Mouse (Mus musculus) ES-Bruce4 (cell line): ENCODE data around the gene Cdcp2. TPM values are rescaled to one million over a fixed set of nuclear protein-coding genes. Genes with fewer than 3 reads are reported as not detected.

Source experiments
- H3K27ac ChIP-seq: 2 replicates; pipeline ENCODE4 v1.5.1; 2012; ENCODE audit warnings: low read length, inconsistent platforms; ENCODE audit not compliant: insufficient read depth
- H3K27me3 ChIP-seq: 2 replicates; pipeline ENCODE4 v1.6.1; 2012; ENCODE audit warnings: mild to moderate bottlenecking, low read length, inconsistent platforms; ENCODE audit not compliant: control insufficient read depth, poor library complexity, insufficient read depth, severe bottlenecking
- H3K36me3 ChIP-seq: 2 replicates; pipeline ENCODE4 v1.6.1; 2012; ENCODE audit warnings: inconsistent platforms, mild to moderate bottlenecking, low read length, moderate library complexity; ENCODE audit not compliant: control insufficient read depth, poor library complexity, insufficient read depth, severe bottlenecking
- H3K4me1 ChIP-seq: one replicate; pipeline ENCODE4 v1.8.1; 2011; ENCODE audit warnings: low read length; ENCODE audit not compliant: control insufficient read depth, insufficient read depth
- H3K4me3 ChIP-seq: 2 replicates; pipeline ENCODE4 v1.5.1; 2011; ENCODE audit warnings: low read depth, mild to moderate bottlenecking, low read length
- H3K9ac ChIP-seq: 2 replicates; pipeline ENCODE4 v1.6.1; 2012; ENCODE audit warnings: low read depth, mild to moderate bottlenecking, inconsistent platforms; ENCODE audit not compliant: poor library complexity, severe bottlenecking
- H3K9me3 ChIP-seq: replicated peaks from 2 replicates; pipeline ENCODE4 v1.6.1; 2012; ENCODE audit warnings: mild to moderate bottlenecking, low read length, inconsistent platforms; ENCODE audit not compliant: control insufficient read depth, poor library complexity, insufficient read depth, severe bottlenecking
- CTCF ChIP-seq: IDR thresholded peaks from one replicate; pipeline ENCODE4 v1.8.1; 2011; ENCODE audit warnings: low read depth, low read length
- EP300 ChIP-seq: IDR thresholded peaks from 2 replicates; pipeline ENCODE4 v1.6.1; 2011; ENCODE audit warnings: low read depth, low read length; ENCODE audit not compliant: insufficient read depth
- POLR2A ChIP-seq: IDR thresholded peaks from one replicate; pipeline ENCODE4 v1.8.1; 2011; ENCODE audit warnings: low read length; ENCODE audit not compliant: insufficient read depth
- polyA plus RNA-seq: library from polyadenylated mRNA; stranded (reverse); fragments of >200 nt; gene quantifications from 2 replicates; pipeline ENCODE4 v1.2.4, GENCODE M21; 2011; ENCODE audit warnings: low read depth; ENCODE audit not compliant: missing spikeins, insufficient read depth, insufficient read length

Cdcp2 gene
- polyA plus RNA-seq, 1 experiment: not detected

GRCm38 (mm10) chr4:107058346-107058745 is 38.3 kb upstream of the Cdcp2 start:
- peaks cover 22% of the 10 kb centered on the region for H3K36me3 ChIP-seq

DNA sequence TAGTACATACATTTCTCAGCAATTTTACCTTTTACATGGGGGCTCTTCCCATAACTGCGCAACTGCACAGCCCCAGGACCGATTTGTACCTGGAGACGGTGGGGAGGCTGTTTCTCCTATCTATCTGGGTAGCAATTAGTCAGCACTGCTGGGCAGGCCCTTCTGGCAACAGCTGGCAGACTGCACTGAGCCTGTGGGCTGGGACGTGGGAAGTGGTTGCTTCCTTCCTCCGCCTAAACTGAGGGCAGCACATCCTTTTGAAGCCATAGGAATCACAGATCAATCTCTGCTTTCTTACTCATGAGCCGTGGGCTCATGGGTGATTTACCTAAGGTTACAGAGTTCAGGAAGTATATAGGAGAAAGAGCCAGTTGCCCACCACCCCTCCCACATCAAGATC is 37.9 kb upstream of the Cdcp2 start:
- H3K27me3 ChIP-seq: no peaks in the 10 kb centered on the region
- no peaks in the 10 kb centered on the region for H3K4me1 ChIP-seq
- no peaks in the 10 kb centered on the region for H3K9me3 ChIP-seq
- no peak overlapping the region for H3K27ac ChIP-seq
- H3K36me3 ChIP-seq: peaks cover 22% of the 10 kb centered on the region
- H3K4me3 ChIP-seq: no peak overlapping the region
- TF ChIP-seq POLR2A (no peak), EP300 (no peak), CTCF (no peak)
- no peak overlapping the region for H3K9ac ChIP-seq

More at GRCm38 (mm10) chr4:107058346-107058745, 38.3 kb upstream of the Cdcp2 start:
- H3K27me3 ChIP-seq: no peaks in the 10 kb centered on the region
- H3K9ac ChIP-seq: no peak overlapping the region
- H3K27ac ChIP-seq: no peak overlapping the region
- no peaks in the 10 kb centered on the region for H3K9me3 ChIP-seq
- no peak overlapping the region for H3K4me3 ChIP-seq
- no peaks in the 10 kb centered on the region for H3K4me1 ChIP-seq
- TF ChIP-seq CTCF (no peak), POLR2A (no peak), EP300 (no peak)

GRCm38 (mm10) chr4:107061560-107061959 is 35.1 kb upstream of the Cdcp2 start:
- peaks cover 22% of the 10 kb centered on the region for H3K36me3 ChIP-seq
- TF ChIP-seq POLR2A (no peak), EP300 (no peak), CTCF (no peak)
- H3K4me1 ChIP-seq: no peaks in the 10 kb centered on the region
- H3K27ac ChIP-seq: no peak overlapping the region
- H3K9me3 ChIP-seq: no peaks in the 10 kb centered on the region
- H3K9ac ChIP-seq: no peak overlapping the region
- no peak overlapping the region for H3K4me3 ChIP-seq
- H3K27me3 ChIP-seq: no peaks in the 10 kb centered on the region

- Histone ChIP-seq H3K27ac (no peak overlapping the region), H3K4me1 (no peaks in the 10 kb centered on the region), H3K9me3 (no peaks in the 10 kb centered on the region), H3K9ac (no peak overlapping the region), H3K36me3 (peaks cover 22% of the 10 kb centered on the region), H3K4me3 (no peak overlapping the region), H3K27me3 (no peaks in the 10 kb centered on the region)
- TF ChIP-seq POLR2A: no peak
- no peak for TF ChIP-seq CTCF
- no peak for TF ChIP-seq EP300
Measured at GRCm38 (mm10) chr4:107063214-107063613, 33.5 kb upstream of the Cdcp2 start.

DNA sequence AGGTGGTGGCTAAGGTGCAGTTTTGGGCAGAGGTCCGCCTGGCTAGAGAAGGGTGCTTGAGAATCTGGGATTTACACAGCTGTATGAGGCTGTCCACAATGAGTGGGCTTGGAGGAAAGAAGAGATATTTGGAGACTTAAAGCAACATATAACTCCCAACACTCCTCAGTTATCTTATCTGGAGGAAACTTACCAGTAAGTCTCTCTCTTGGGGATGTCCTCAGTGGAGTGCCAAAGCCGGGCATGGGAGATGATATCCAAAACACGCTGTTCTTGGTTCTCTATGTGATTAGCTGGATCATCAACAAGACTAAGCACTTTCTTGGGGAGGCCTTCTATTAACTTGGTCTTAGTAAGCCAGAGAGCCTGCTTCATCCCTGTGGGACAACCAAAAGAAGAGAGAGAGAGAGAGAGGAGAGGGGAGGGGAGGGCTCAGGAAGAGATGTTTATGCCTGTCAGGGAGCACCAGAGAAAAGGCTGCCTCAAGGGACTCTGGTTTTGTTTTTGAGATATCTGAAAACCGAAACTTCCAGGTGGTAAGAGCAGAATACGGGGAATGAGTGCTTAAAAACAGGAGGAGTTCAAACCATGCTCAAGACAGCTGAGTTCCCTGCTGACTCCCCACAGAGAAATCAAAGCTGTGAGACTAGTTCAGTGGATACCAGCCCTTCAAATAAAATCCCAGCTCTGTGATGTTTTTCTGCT is 32.1 kb upstream of the Cdcp2 start:
- no peaks in the 10 kb centered on the region for H3K9me3 ChIP-seq
- TF ChIP-seq EP300 (no peak), CTCF (no peak), POLR2A (no peak)
- H3K4me1 ChIP-seq: no peaks in the 10 kb centered on the region
- no peak overlapping the region for H3K9ac ChIP-seq
- H3K27ac ChIP-seq: no peak overlapping the region
- H3K27me3 ChIP-seq: no peaks in the 10 kb centered on the region
- peaks cover 22% of the 10 kb centered on the region for H3K36me3 ChIP-seq
- no peak overlapping the region for H3K4me3 ChIP-seq

DNA sequence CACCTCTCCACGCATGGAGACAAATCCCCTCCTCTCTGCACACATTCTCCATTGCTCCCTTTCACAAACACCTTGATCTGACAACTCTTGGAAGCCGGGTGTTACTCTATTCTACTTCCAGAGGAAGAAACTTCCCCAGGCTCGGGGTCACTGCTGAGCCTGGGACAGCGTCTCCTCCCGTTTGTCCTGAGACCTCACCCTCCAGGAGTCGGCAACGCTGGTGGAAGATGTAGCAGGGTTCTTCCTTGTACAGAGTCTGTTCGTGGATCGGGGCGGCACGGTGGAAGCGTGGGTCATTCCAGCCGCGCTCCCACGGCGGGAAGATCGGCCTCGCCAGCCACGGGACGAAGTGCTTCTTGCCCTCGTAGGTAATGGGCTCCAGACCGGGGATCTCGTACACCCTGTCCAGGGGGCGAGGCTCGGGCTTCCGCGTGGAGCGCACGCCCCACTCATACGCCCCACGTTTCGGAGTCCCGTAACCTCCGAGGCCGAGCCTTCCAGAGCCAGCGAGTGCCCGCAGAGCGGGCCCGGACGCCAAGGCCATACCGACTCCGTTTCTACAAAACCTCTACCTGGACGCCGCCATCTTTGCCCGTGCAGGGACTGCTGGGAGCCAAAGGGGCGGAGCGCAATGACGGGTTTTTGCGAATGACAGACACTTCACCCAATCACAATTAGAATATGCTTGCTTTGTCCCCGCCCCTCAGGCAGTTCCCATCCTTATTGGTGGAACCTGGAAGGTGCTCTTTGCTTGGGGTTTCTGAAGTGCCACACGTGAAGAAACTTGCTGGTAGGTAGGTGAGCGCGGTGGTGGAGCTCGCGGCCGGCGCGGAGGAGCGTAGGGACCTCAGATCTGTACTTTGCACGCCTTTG is 30.2 kb upstream of the Cdcp2 start, which contains the start of the genes Mrpl37 and Cyb5rl:
Gene Mrpl37, minus strand, starts transcription at position 617 of the 873 bp plus-strand sequence.
Gene Cyb5rl, plus strand, starts transcription at position 737 of the 873 bp plus-strand sequence.
- H3K27me3 ChIP-seq: no peaks in the 10 kb centered on the region
- no peaks in the 10 kb centered on the region for H3K9me3 ChIP-seq
- no peak within 1 kb of the TSS for H3K27ac ChIP-seq

More for the DNA sequence above, 30.2 kb upstream of the Cdcp2 start, which contains the start of the genes Mrpl37 and Cyb5rl:
- H3K4me1 ChIP-seq: no peaks in the 10 kb centered on the region
- H3K36me3 ChIP-seq: peaks cover 11% of the 10 kb centered on the region
- peak within 1 kb of the TSS; percentile 91 for H3K9ac ChIP-seq
- no peak for TF ChIP-seq CTCF
- 0 out of 2 replicates have a peak, but pooled peaks have one; percentile 41 for TF ChIP-seq EP300
- TF ChIP-seq POLR2A: peak; percentile 95
- H3K4me3 ChIP-seq: peak within 1 kb of the TSS; percentile 99
